Mouse (Mus musculus) liver, embryonic 14.5 days (tissue): Measurements from ENCODE around the gene Smoc2. TPM values are rescaled to one million over a fixed set of nuclear protein-coding genes. Genes with fewer than 3 reads are reported as not detected.

Source experiments
- ATAC-seq: fragments of 200-750 bp; cut with Nextera tagmentation; 2 replicates; pipeline ENCODE4 v1.8.0; 2017; ENCODE audit warnings: moderate number of reproducible peaks, mild to moderate bottlenecking, moderate library complexity; ENCODE audit not compliant: insufficient read depth
- DNase-seq, 3 experiments: peaks; one replicate each; pipeline ENCODE4 v3.0.0-alpha.2; 2012 to 2013; ENCODE audit warnings: low read depth in 3 of 3, low spot score in 3 of 3
- H3K27ac ChIP-seq: fragments of 300-500 bp; sonication (generic); 2 replicates; pipeline ENCODE4 v1.5.1; 2014; ENCODE audit warnings: moderate library complexity, mild to moderate bottlenecking, control low read depth, inconsistent platforms
- H3K27me3 ChIP-seq: fragments of 300-500 bp; sonication (generic); 2 replicates; pipeline ENCODE4 v1.6.1; 2014; ENCODE audit warnings: mild to moderate bottlenecking, low read length, moderate library complexity; ENCODE audit not compliant: control insufficient read depth, insufficient read depth
- H3K36me3 ChIP-seq: fragments of 300-500 bp; sonication (generic); replicated peaks from 2 replicates; pipeline ENCODE4 v1.6.1; 2014; ENCODE audit warnings: low read depth; ENCODE audit not compliant: control insufficient read depth, insufficient read depth
- H3K4me1 ChIP-seq, 2 experiments: fragments of 200-500 bp in 1 of 2; fragments of 300-500 bp in 1 of 2; sonication (generic) in 1 of 2; replicated peaks; 2 replicates each; pipeline ENCODE4 v1.6.1; 2012 to 2014; ENCODE audit warnings: antibody characterized with exemption in 1 of 2, inconsistent platforms in 1 of 2, low read length in 1 of 2; ENCODE audit not compliant: control insufficient read depth in 2 of 2, insufficient read depth in 2 of 2
- H3K4me2 ChIP-seq: fragments of 300-500 bp; sonication (generic); 2 replicates; pipeline ENCODE4 v1.6.1; 2014; ENCODE audit warnings: low read depth, mild to moderate bottlenecking, control low read depth, moderate library complexity
- H3K4me3 ChIP-seq, 2 experiments: fragments of 200-500 bp in 1 of 2; fragments of 300-500 bp in 1 of 2; sonication (generic) in 1 of 2; 2 replicates each; pipeline ENCODE4 v1.5.1; 2012 to 2014; ENCODE audit warnings: low read depth in 2 of 2, low read length in 2 of 2, mild to moderate bottlenecking in 2 of 2, control low read depth in 1 of 2, inconsistent platforms in 1 of 2, moderate library complexity in 1 of 2; ENCODE audit not compliant: insufficient read depth in 1 of 2
- H3K9ac ChIP-seq: fragments of 300-500 bp; sonication (generic); replicated peaks from 2 replicates; pipeline ENCODE4 v1.6.1; 2014; ENCODE audit warnings: mild to moderate bottlenecking, control low read depth, moderate library complexity
- H3K9me3 ChIP-seq: fragments of 300-500 bp; sonication (generic); 2 replicates; pipeline ENCODE4 v1.6.1; 2016; ENCODE audit warnings: low read length, mixed read lengths; ENCODE audit not compliant: control insufficient read depth
- CTCF ChIP-seq: IDR thresholded peaks from 2 replicates; pipeline ENCODE4 v1.5.1; 2016; ENCODE audit warnings: antibody characterized with exemption, low read depth, control low read depth
- EP300 ChIP-seq: IDR thresholded peaks from 2 replicates; pipeline ENCODE4 v1.6.1; 2016; ENCODE audit warnings: antibody characterized with exemption, low read depth
- WGBS: fragments of 180-500 bp; shearing (Covaris S2); extraction: QIAGEN DNeasy Blood & Tissue Kit; methylation state at CpG from one replicate; pipeline ENCODE4 v1.1.7; 2014; ENCODE audit not compliant: insufficient replicate concordance; 5-methylcytosine and 5-hydroxymethylcytosine counted together
- polyA plus RNA-seq, 2 experiments: library from polyadenylated mRNA; depleted of rRNA in 1 of 2; stranded (reverse) in 1 of 2; unstranded in 1 of 2; fragments of >200 nt; fragmentation: Nextera tagmentation in 1 of 2; extraction: Ambion mirVana in 1 of 2; gene quantifications; 2 replicates each; pipeline versions ENCODE4 v1.2.1 to v1.2.3; 2012 to 2014

Gene Smoc2
- polyA plus RNA-seq, 2 experiments = 2.4 to 3.8 TPM

DNA sequence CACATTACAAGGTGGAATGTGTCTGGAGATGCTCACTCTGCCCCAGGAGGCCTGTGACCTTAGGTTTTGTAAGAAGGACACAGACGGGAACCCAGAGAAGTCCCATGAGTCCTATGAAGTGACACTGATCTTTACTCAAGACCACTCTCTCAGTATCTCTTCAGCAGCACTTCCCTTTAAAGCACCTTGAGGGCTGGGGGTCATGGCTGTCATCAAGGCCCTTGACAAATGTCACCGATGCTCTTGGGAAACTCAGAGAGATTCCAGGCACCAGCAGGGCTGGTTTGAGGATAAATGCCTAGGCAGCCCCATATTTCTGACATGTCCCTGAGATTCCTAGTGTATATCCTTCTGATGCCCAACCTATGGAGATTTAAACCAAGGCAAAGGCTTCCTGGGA, 113.1 kb downstream of the Smoc2 start:
- 55% methylated on average over 2 of the region's 2 CpGs for WGBS
- Histone ChIP-seq H3K4me2 (no peak overlapping the region), H3K27ac (no peak overlapping the region), H3K4me1 (no peaks in the 10 kb centered on the region), H3K4me3 (no peak overlapping the region), H3K9ac (no peak overlapping the region), H3K27me3 (no peaks in the 10 kb centered on the region), H3K36me3 (no peaks in the 10 kb centered on the region), H3K9me3 (no peaks in the 10 kb centered on the region)
- no peak for TF ChIP-seq EP300
- no peak for TF ChIP-seq CTCF
- ATAC-seq = no peak
- no peak for DNase-seq

GRCm38 (mm10) chr17:14394861-14395260, 115.6 kb downstream of the Smoc2 start:
- Histone ChIP-seq H3K9me3 (no peaks in the 10 kb centered on the region), H3K9ac (no peak overlapping the region), H3K4me2 (no peak overlapping the region), H3K27ac (no peak overlapping the region), H3K27me3 (no peaks in the 10 kb centered on the region), H3K4me3 (no peak overlapping the region), H3K4me1 (peaks cover 0 to 6% of the 10 kb centered on the region in 2 experiments; a peak in 1 of 4 replicates), H3K36me3 (no peaks in the 10 kb centered on the region)
- DNase-seq = no peak
- 58% methylated on average over 5 of the region's 5 CpGs for WGBS
- no peak for ATAC-seq
- TF ChIP-seq CTCF = no peak
- no peak for TF ChIP-seq EP300

DNA sequence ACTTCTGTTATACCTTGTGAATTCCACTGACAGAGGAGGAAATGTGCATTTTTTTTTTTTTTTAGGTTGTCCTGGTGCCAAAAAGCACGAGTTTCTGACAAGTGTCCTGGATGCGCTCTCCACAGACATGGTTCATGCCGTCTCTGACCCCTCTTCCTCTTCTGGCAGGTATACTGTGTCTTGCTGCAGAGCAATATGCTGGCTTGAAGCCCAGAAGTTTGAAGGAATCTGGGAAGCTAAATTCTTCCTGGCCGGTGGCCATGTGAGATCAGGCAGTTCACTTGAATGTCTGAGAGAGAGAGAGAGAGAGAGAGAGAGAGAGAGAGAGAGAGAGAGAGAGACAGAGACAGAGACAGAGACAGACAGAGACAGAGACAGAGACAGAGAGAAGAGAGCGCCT, 118.2 kb downstream of the Smoc2 start:
- Histone ChIP-seq H3K4me2 (no peak overlapping the region), H3K27me3 (no peaks in the 10 kb centered on the region), H3K4me1 (peaks cover 0 to 6% of the 10 kb centered on the region in 2 experiments; a peak in 1 of 4 replicates), H3K9me3 (no peaks in the 10 kb centered on the region), H3K9ac (no peak overlapping the region), H3K27ac (no peak overlapping the region), H3K4me3 (no peak overlapping the region), H3K36me3 (no peaks in the 10 kb centered on the region)
- no peak for DNase-seq
- no peak for TF ChIP-seq CTCF
- no peak for TF ChIP-seq EP300
- no peak for ATAC-seq
- 65% methylated on average over 5 of the region's 5 CpGs for WGBS

DNA sequence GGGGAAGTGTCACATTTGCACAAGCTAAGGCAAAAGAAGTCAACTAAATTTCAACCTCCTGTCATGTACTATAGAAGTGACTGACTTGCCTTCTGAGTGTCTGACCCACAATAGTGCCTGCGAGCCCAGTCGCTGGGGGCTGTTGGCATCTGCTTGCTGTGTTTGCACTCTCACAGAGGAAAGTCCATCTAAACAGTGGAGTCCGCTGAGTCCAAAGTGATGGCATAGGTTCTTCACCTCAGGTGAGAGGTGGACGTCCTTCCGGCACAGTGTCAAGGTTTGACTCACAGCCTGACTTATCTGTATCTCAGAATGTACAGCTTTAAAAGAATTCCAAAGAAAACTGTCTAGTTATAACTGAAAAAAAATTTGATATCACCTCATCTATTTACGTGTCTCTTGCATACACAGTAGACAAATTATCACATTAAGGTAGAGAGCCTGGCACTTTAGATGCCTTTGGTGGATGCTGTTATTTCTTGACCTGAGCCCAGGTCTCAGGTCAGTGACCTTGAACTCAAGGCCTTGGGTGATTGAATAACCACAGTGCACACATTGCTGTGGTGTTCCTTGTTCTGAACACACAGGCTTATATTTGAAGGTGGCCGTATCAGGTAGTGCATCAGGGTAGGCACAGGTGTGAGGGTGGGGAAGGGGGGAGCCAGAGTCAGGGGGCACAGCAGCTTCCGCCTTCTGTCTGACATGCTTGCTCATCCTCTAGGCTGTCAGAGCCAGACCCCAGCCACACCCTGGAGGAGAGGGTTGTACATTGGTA, 119.5 kb downstream of the Smoc2 start:
- Histone ChIP-seq H3K27me3 (no peaks in the 10 kb centered on the region), H3K4me2 (no peak overlapping the region), H3K9me3 (no peaks in the 10 kb centered on the region), H3K4me1 (peaks cover 0 to 6% of the 10 kb centered on the region in 2 experiments; a peak in 1 of 4 replicates), H3K4me3 (no peak overlapping the region), H3K9ac (no peak overlapping the region), H3K27ac (no peak overlapping the region), H3K36me3 (no peaks in the 10 kb centered on the region)
- peak in 2 of 3 experiments; percentile 2 to 4 for DNase-seq
- peak; percentile 59; the same call in 1 of the 2 replicates for ATAC-seq
- WGBS = 64% methylated on average over 8 of the region's 8 CpGs
- TF ChIP-seq CTCF = no peak
- no peak for TF ChIP-seq EP300

DNA sequence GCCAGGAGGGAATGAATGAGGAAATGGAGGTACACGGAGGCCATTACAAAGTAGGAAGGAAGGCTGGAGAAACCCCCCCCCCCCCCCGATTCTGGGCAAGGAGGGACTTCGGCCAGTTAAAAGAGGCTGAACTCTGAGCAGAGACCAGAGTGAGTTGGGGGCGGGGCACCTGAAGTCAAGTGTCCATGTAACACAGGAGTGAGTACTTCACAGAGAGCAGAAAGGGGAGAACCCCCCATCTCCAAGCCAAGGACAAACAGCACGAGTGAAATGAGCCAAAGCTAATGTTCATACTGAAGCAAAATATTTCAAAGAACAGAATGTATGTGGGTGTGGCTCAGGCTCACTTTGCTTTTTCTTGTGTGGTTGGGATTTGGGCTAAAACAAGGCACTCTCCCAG, 121.7 kb downstream of the Smoc2 start:
- TF ChIP-seq CTCF = no peak
- no peak overlapping the region for H3K4me3 ChIP-seq
- WGBS = 41% methylated on average over 5 of the region's 5 CpGs

More for the DNA sequence above, 121.7 kb downstream of the Smoc2 start:
- DNase-seq (no peak), ATAC-seq (no peak)
- peaks cover 0 to 6% of the 10 kb centered on the region in 2 experiments; a peak in 1 of 4 replicates for H3K4me1 ChIP-seq
- H3K9ac ChIP-seq = no peak overlapping the region
- no peaks in the 10 kb centered on the region for H3K27me3 ChIP-seq
- H3K36me3 ChIP-seq = no peaks in the 10 kb centered on the region
- no peak overlapping the region for H3K4me2 ChIP-seq
- H3K27ac ChIP-seq = no peak overlapping the region
- H3K9me3 ChIP-seq = no peaks in the 10 kb centered on the region
